Mouse (Mus musculus) heart, postnatal 0 days (tissue): Measurements from ENCODE around the gene Rnf181.

Experiments used
- CTCF ChIP-seq: IDR thresholded peaks from 2 replicates; pipeline ENCODE4 v1.5.1; 2016; ENCODE audit warnings: antibody characterized with exemption, control low read depth, low read depth
- EP300 ChIP-seq: IDR thresholded peaks from 2 replicates; pipeline ENCODE4 v1.6.1; 2016; ENCODE audit warnings: antibody characterized with exemption, low read depth

DNA sequence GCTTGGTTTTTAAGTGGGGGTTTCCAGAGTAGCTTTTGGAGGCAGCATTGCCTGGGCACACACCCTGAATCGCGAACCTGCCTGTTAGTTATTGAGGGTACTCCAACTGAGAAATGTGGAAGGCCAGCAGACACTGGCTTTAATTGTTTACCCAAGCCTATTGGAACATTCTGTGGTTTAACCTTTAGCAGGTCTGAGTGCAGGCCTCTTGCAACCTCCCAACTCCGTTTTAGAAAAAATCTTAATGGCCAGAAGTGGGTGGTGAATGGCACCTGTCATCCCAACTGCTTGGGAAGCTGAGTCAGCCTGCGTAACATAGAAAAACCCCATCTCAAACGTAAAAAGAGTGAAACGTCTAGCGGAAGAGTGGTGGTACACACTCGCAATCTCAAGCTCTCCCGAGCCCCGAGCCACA, 30.1 kb upstream of the Rnf181 start:
- TF ChIP-seq CTCF (no peak), EP300 (no peak)
